Comparison of ENCODE assay signal across 22 mouse cellular contexts in the genomic region with DNA sequence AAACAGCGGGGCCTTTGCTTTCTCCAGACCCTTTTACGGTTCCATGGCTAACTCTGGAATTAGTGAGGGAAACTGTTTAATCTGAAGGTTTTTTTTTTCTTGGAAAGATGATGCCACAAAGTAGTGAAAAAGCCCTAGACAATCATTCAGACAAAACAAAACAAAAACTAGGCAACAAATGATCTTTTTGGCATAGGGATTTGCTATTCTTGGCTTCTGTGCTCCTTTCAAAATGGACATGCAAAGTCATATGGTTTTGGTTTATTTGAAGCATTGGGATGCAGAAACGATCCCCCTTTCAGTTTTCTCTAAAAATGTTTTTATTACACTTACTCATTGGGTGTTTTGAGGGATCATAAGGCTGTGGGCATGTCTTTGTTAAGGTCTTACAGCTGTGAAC.
"Had no signal": no experiment of that assay in that cellular context is flagged by ENCODE, and none has a peak within 500 bp of the region (broad histone marks: within the 10 kb centered on the region; RNA-seq: fewer than 3 reads in every experiment).

No protein-coding gene starts in this region.

- H3K27ac ChIP-seq: lung, embryonic 15.5 days; macrophage; midbrain, embryonic 10.5 days; midbrain, embryonic 12.5 days; neural tube, embryonic 13.5 days; neural tube, embryonic 15.5 days; stomach, embryonic 15.5 days; stomach, postnatal 0 days had no signal

- DNase-seq: lung, adult 18-20 months; lung, postnatal 14 days; lung, postnatal 36 days; midbrain, embryonic 14.5 days; retina, postnatal 1 day; right cerebral cortex, adult 18-20 months; right cerebral cortex, postnatal 14 days; thymus, adult 2 months; thymus, postnatal 25 days; thymus, postnatal 4 days had no signal

- H3K4me3 ChIP-seq: lung, embryonic 15.5 days; megakaryocyte, embryonic 14.5 days; midbrain, embryonic 10.5 days; midbrain, embryonic 12.5 days; myocyte; neural tube, embryonic 13.5 days; neural tube, embryonic 15.5 days; stomach, embryonic 15.5 days had no signal

- ATAC-seq: lung, postnatal 0 days; midbrain, embryonic 16.5 days had no signal
